Mouse (Mus musculus): ENCODE data around the gene Mgll.

Mgll gene

GRCm38 (mm10) chr6:88849270-88849669 is 125.1 kb downstream of the Mgll start:
- DNase-seq (ENCODE audit: low spot score) = no peak

- DNase-seq (ENCODE audit: low spot score) = no peak
Observed at GRCm38 (mm10) chr6:88850034-88850433, 125.8 kb downstream of the Mgll start.

GRCm38 (mm10) chr6:88854509-88854908 is 130.3 kb downstream of the Mgll start:
- DNase-seq (ENCODE audit: low spot score) = no peak

GRCm38 (mm10) chr6:88855636-88856035 is 131.4 kb downstream of the Mgll start:
- DNase-seq (ENCODE audit: low spot score) = peak; percentile 86

GRCm38 (mm10) chr6:88857249-88857648 is 133.0 kb downstream of the Mgll start:
- peak; percentile 50 for DNase-seq (ENCODE audit: low spot score)

GRCm38 (mm10) chr6:88857830-88858229 is 133.6 kb downstream of the Mgll start:
- DNase-seq (ENCODE audit: low spot score) = no peak

- DNase-seq (ENCODE audit: low spot score) = no peak
Observed at GRCm38 (mm10) chr6:88858341-88858740, 134.1 kb downstream of the Mgll start.

GRCm38 (mm10) chr6:88860914-88861313 is 136.7 kb downstream of the Mgll start:
- DNase-seq (ENCODE audit: low spot score) = peak; percentile 88

- DNase-seq (ENCODE audit: low spot score) = no peak
Observed at GRCm38 (mm10) chr6:88865704-88866103, 141.5 kb downstream of the Mgll start.

GRCm38 (mm10) chr6:88869459-88869858 is 145.2 kb downstream of the Mgll start:
- peak; percentile 76 for DNase-seq (ENCODE audit: low spot score)

GRCm38 (mm10) chr6:88870594-88870993 is 146.4 kb downstream of the Mgll start:
- DNase-seq (ENCODE audit: low spot score) = no peak

- no peak for DNase-seq (ENCODE audit: low spot score)
Observed at GRCm38 (mm10) chr6:88871546-88871945, 147.3 kb downstream of the Mgll start.

- DNase-seq (ENCODE audit: low spot score) = no peak
Observed at GRCm38 (mm10) chr6:88872811-88873210, 148.6 kb downstream of the Mgll start.

- no peak for DNase-seq (ENCODE audit: low spot score)
Observed at GRCm38 (mm10) chr6:88873965-88874867, 150.0 kb downstream of the Mgll start.

GRCm38 (mm10) chr6:88874868-88875508 is 150.8 kb downstream of the Mgll start, which contains the start of gene Podxl2:
Gene Podxl2 (minus strand): TSS chr6:88875044.
- DNase-seq (ENCODE audit: low spot score) = no peak

Measured in adipocyte (in vitro differentiated cells).